Mouse (Mus musculus): ENCODE measurements around the gene Wwox. TPM values are rescaled to one million over a fixed set of nuclear protein-coding genes. Genes with fewer than 3 reads are reported as not detected.

Gene Wwox
- total and polyA plus RNA-seq, 3 experiments, result 7.8 to 11.5 (median 9.1) TPM

GRCm38 (mm10) chr8:115188446-115188845 is 749.0 kb downstream of the Wwox start:
- TF ChIP-seq USF1 (IDR thresholded peaks at IDR 0.05; ENCODE audit: low read depth, low read length), result no peak
- TF ChIP-seq KAT2A (IDR thresholded peaks at IDR 0.05; ENCODE audit: insufficient replicate concordance, low read length), result no peak
- no peak for TF ChIP-seq ZMIZ1 (IDR thresholded peaks at IDR 0.05; ENCODE audit: low read depth, low read length)
- no peak for TF ChIP-seq POLR2AphosphoS2 (IDR thresholded peaks at IDR 0.05; ENCODE audit: low read depth, low read length)
- TF ChIP-seq MAX (IDR thresholded peaks at IDR 0.05; ENCODE audit: low read length), result no peak
- TF ChIP-seq POLR2A (IDR thresholded peaks at IDR 0.05; ENCODE audit: low read depth, low read length), result no peak
- no peak for TF ChIP-seq EP300 (IDR thresholded peaks at IDR 0.05; ENCODE audit: low read length)
- no peak for TF ChIP-seq USF2 (conservative IDR thresholded peaks at IDR 0.05; ENCODE audit: low read depth, low read length)
- no peak for TF ChIP-seq SIN3A (IDR thresholded peaks at IDR 0.05; ENCODE audit: low read length)
- no peak for TF ChIP-seq PAX5 (IDR thresholded peaks at IDR 0.05; ENCODE audit: low read length)
- no peak for TF ChIP-seq NELFE (IDR thresholded peaks at IDR 0.05; ENCODE audit: low read depth, low read length)
- no peak for TF ChIP-seq JUN (IDR thresholded peaks at IDR 0.05; ENCODE audit: insufficient read depth, low read depth, low read length)
- no peak for TF ChIP-seq MXI1 (IDR thresholded peaks at IDR 0.05; ENCODE audit: low read depth, low read length)
- no peak for TF ChIP-seq SMC3 (IDR thresholded peaks at IDR 0.05; ENCODE audit: low read depth, low read length)
- no peak for TF ChIP-seq RAD21 (IDR thresholded peaks at IDR 0.05; ENCODE audit: low read depth, low read length)
- no peak for TF ChIP-seq MEF2A (IDR thresholded peaks at IDR 0.05; ENCODE audit: borderline replicate concordance, low read depth, low read length)
- no peak for TF ChIP-seq MYC (IDR thresholded peaks at IDR 0.05; ENCODE audit: low read depth, low read length)
- TF ChIP-seq E2F4 (IDR thresholded peaks at IDR 0.05; ENCODE audit: insufficient replicate concordance, low read depth, low read length), result no peak
- no peak for TF ChIP-seq ZC3H11A (IDR thresholded peaks at IDR 0.05; ENCODE audit: low read depth, low read length)
- Histone ChIP-seq H3K27ac (ENCODE audit: insufficient read depth, low read depth) (no peak overlapping the region), H3K9ac (ENCODE audit: insufficient read depth, low read depth) (no peak overlapping the region)

GRCm38 (mm10) chr8:115189836-115190235 is 750.4 kb downstream of the Wwox start:
- no peak for DNase-seq (ENCODE audit: extremely low read depth)
- H3K27ac ChIP-seq (ENCODE audit: insufficient read depth, low read depth), result no peak overlapping the region
- no peaks in the 10 kb centered on the region for H3K9me3 ChIP-seq (replicated peaks; ENCODE audit: low read length)
- H3K4me3 ChIP-seq (replicated peaks in 1 of 3; ENCODE audit: low read depth in 2 of 3, low read length in 2 of 3, poor library complexity in 1 of 3), result no peak overlapping the region
- no peaks in the 10 kb centered on the region for H3K27me3 ChIP-seq (replicated peaks)
- H3K4me1 ChIP-seq (ENCODE audit: control insufficient read depth in 1 of 2, insufficient read depth in 2 of 2), result peaks cover 0 to 5% of the 10 kb centered on the region in 2 experiments; a peak in 2 of 4 replicates
- dilution Hi-C loops (cut with MboI; ENCODE audit: extremely low pct_ligation_motif_present, extremely low pct_unique_long_range_greater_than_20kb, low sequenced_read_pairs) (no loop called here), in situ Hi-C loops (cut with MboI; ENCODE audit: low pct_ligation_motif_present, low pct_unique_long_range_greater_than_20kb, low sequenced_read_pairs) (no loop called here)
- no peak overlapping the region for H3K9ac ChIP-seq (ENCODE audit: insufficient read depth, low read depth)
- no peaks in the 10 kb centered on the region for H3K36me3 ChIP-seq (replicated peaks in 1 of 2; ENCODE audit: control insufficient read depth in 1 of 2, insufficient read depth in 1 of 2, low read length in 1 of 2)
- H3K79me2 ChIP-seq (replicated peaks; ENCODE audit: control insufficient read depth, extremely low read depth, insufficient read depth, poor library complexity, severe bottlenecking), result no peaks in the 10 kb centered on the region
- no peak for TF ChIP-seq RAD21 (IDR thresholded peaks at IDR 0.05; ENCODE audit: low read depth, low read length)
- TF ChIP-seq ZKSCAN1 (IDR thresholded peaks at IDR 0.05; ENCODE audit: borderline replicate concordance, low read depth, low read length), result no peak
- no peak for TF ChIP-seq CHD2 (IDR thresholded peaks at IDR 0.05; ENCODE audit: low read length)
- no peak for TF ChIP-seq NRF1 (IDR thresholded peaks at IDR 0.05; ENCODE audit: low read depth, low read length)
- TF ChIP-seq ZNF384 (IDR thresholded peaks at IDR 0.05; ENCODE audit: low read depth, low read length), result no peak
- TF ChIP-seq CTCF (conservative IDR thresholded peaks at IDR 0.05 in 1 of 2, IDR thresholded peaks at IDR 0.05 in 1 of 2; ENCODE audit: low read depth in 2 of 2, low read length in 2 of 2), result no peak
- no peak for TF ChIP-seq JUND (conservative IDR thresholded peaks at IDR 0.05; ENCODE audit: low read depth, low read length)
- no peak for TF ChIP-seq HCFC1 (IDR thresholded peaks at IDR 0.05; ENCODE audit: low read depth, low read length)
- no peak for TF ChIP-seq MAX (IDR thresholded peaks at IDR 0.05; ENCODE audit: low read length)
- no peak for TF ChIP-seq CHD1 (IDR thresholded peaks at IDR 0.05; ENCODE audit: low read depth, low read length)
- no peak for TF ChIP-seq EP300 (IDR thresholded peaks at IDR 0.05; ENCODE audit: low read length)
- no peak for TF ChIP-seq USF2 (conservative IDR thresholded peaks at IDR 0.05; ENCODE audit: low read depth, low read length)
- TF ChIP-seq MXI1 (IDR thresholded peaks at IDR 0.05; ENCODE audit: low read depth, low read length), result no peak
- no peak overlapping the region for H3K4me2 ChIP-seq (ENCODE audit: insufficient read depth, low read depth, poor library complexity, severe bottlenecking)

More at GRCm38 (mm10) chr8:115188446-115188845, 749.0 kb downstream of the Wwox start:
- H3K4me1 ChIP-seq (ENCODE audit: control insufficient read depth in 1 of 2, insufficient read depth in 2 of 2), result peaks cover 0 to 5% of the 10 kb centered on the region in 2 experiments; a peak in 2 of 4 replicates
- H3K9me3 ChIP-seq (replicated peaks; ENCODE audit: low read length), result no peaks in the 10 kb centered on the region
- H3K36me3 ChIP-seq (replicated peaks in 1 of 2; ENCODE audit: control insufficient read depth in 1 of 2, insufficient read depth in 1 of 2, low read length in 1 of 2), result no peaks in the 10 kb centered on the region
- in situ Hi-C loops (cut with MboI; ENCODE audit: low pct_ligation_motif_present, low pct_unique_long_range_greater_than_20kb, low sequenced_read_pairs) (no loop called here), dilution Hi-C loops (cut with MboI; ENCODE audit: extremely low pct_ligation_motif_present, extremely low pct_unique_long_range_greater_than_20kb, low sequenced_read_pairs) (no loop called here)
- H3K27me3 ChIP-seq (replicated peaks), result peaks cover 3% of the 10 kb centered on the region
- no peak overlapping the region for H3K4me3 ChIP-seq (replicated peaks in 1 of 3; ENCODE audit: low read depth in 2 of 3, low read length in 2 of 3, poor library complexity in 1 of 3)
- H3K4me2 ChIP-seq (ENCODE audit: insufficient read depth, low read depth, poor library complexity, severe bottlenecking), result no peak overlapping the region
- H3K79me2 ChIP-seq (replicated peaks; ENCODE audit: control insufficient read depth, extremely low read depth, insufficient read depth, poor library complexity, severe bottlenecking), result no peaks in the 10 kb centered on the region
- peak; percentile 3 for DNase-seq (ENCODE audit: extremely low read depth)
